Mouse (Mus musculus): Measurements from ENCODE around the gene St3gal3. TPM values are rescaled to one million over a fixed set of nuclear protein-coding genes. Genes with fewer than 3 reads are reported as not detected.

St3gal3 gene
- polyA plus RNA-seq, 1 experiment from 2014 or later: 5.2 TPM

- H3K4me1 ChIP-seq (ENCODE audit: control insufficient read depth, insufficient read depth, low read length): peaks cover 4% of the 10 kb centered on the region
- no peak overlapping the region for H3K27ac ChIP-seq (ENCODE audit: low read depth, low read length)
- 78% methylated on average over 7 of the region's 7 CpGs for WGBS (ENCODE audit: insufficient replicate concordance)
- ATAC-seq (replicated peaks; ENCODE audit: insufficient number of reproducible peaks, low FRiP score, low TSS enrichment): no peak
- no peaks in the 10 kb centered on the region for H3K27me3 ChIP-seq (ENCODE audit: control insufficient read depth, insufficient read depth, low read length)
- H3K36me3 ChIP-seq (ENCODE audit: control insufficient read depth, insufficient read depth, low read length): peaks cover 22% of the 10 kb centered on the region
- no peak overlapping the region for H3K4me2 ChIP-seq
- H3K9me3 ChIP-seq (replicated peaks; ENCODE audit: control insufficient read depth, low read length): no peaks in the 10 kb centered on the region
- no peak overlapping the region for H3K9ac ChIP-seq (ENCODE audit: low read depth, low read length)
- H3K4me3 ChIP-seq (ENCODE audit: low read depth, low read length): no peak overlapping the region
Observed at GRCm38 (mm10) chr4:117895339-117895738, 239.4 kb downstream of the St3gal3 start.

GRCm38 (mm10) chr4:117894601-117895000 is 240.1 kb downstream of the St3gal3 start:
- 85% methylated on average over 8 of the region's 8 CpGs for WGBS (ENCODE audit: insufficient replicate concordance)
- no peak overlapping the region for H3K9ac ChIP-seq (ENCODE audit: low read depth, low read length)
- no peak overlapping the region for H3K4me3 ChIP-seq (ENCODE audit: low read depth, low read length)
- no peak overlapping the region for H3K4me2 ChIP-seq
- no peak for ATAC-seq (replicated peaks; ENCODE audit: insufficient number of reproducible peaks, low FRiP score, low TSS enrichment)
- H3K36me3 ChIP-seq (ENCODE audit: control insufficient read depth, insufficient read depth, low read length): peaks cover 16% of the 10 kb centered on the region
- no peaks in the 10 kb centered on the region for H3K9me3 ChIP-seq (replicated peaks; ENCODE audit: control insufficient read depth, low read length)
- no peak overlapping the region for H3K27ac ChIP-seq (ENCODE audit: low read depth, low read length)
- peaks cover 4% of the 10 kb centered on the region for H3K4me1 ChIP-seq (ENCODE audit: control insufficient read depth, insufficient read depth, low read length)
- H3K27me3 ChIP-seq (ENCODE audit: control insufficient read depth, insufficient read depth, low read length): no peaks in the 10 kb centered on the region

- H3K9ac ChIP-seq (ENCODE audit: low read depth, low read length): no peak overlapping the region
- peaks cover 4% of the 10 kb centered on the region for H3K4me1 ChIP-seq (ENCODE audit: control insufficient read depth, insufficient read depth, low read length)
- no peak overlapping the region for H3K27ac ChIP-seq (ENCODE audit: low read depth, low read length)
- peaks cover 8% of the 10 kb centered on the region for H3K36me3 ChIP-seq (ENCODE audit: control insufficient read depth, insufficient read depth, low read length)
- H3K4me3 ChIP-seq (ENCODE audit: low read depth, low read length): no peak overlapping the region
- no peaks in the 10 kb centered on the region for H3K27me3 ChIP-seq (ENCODE audit: control insufficient read depth, insufficient read depth, low read length)
- no peak for ATAC-seq (replicated peaks; ENCODE audit: insufficient number of reproducible peaks, low FRiP score, low TSS enrichment)
- H3K4me2 ChIP-seq: no peak overlapping the region
- WGBS (ENCODE audit: insufficient replicate concordance): 11% methylated on average over 9 of the region's 9 CpGs
- no peaks in the 10 kb centered on the region for H3K9me3 ChIP-seq (replicated peaks; ENCODE audit: control insufficient read depth, low read length)
Observed at GRCm38 (mm10) chr4:117893376-117893775, 241.3 kb downstream of the St3gal3 start.

- under 1% methylated on average over 21 of the region's 21 CpGs for WGBS (ENCODE audit: insufficient replicate concordance)
- Histone ChIP-seq H3K4me1 (ENCODE audit: control insufficient read depth, insufficient read depth, low read length) (peaks cover 4% of the 10 kb centered on the region), H3K27ac (ENCODE audit: low read depth, low read length) (no peak within 1 kb of the TSS), H3K36me3 (ENCODE audit: control insufficient read depth, insufficient read depth, low read length) (peaks cover 7% of the 10 kb centered on the region), H3K4me2 (peak within 1 kb of the TSS; percentile 71), H3K4me3 (ENCODE audit: low read depth, low read length) (peak within 1 kb of the TSS; percentile 87), H3K27me3 (ENCODE audit: control insufficient read depth, insufficient read depth, low read length) (no peaks in the 10 kb centered on the region), H3K9me3 (replicated peaks; ENCODE audit: control insufficient read depth, low read length) (no peaks in the 10 kb centered on the region), H3K9ac (ENCODE audit: low read depth, low read length) (peak within 1 kb of the TSS; percentile 67)
- ATAC-seq (replicated peaks; ENCODE audit: insufficient number of reproducible peaks, low FRiP score, low TSS enrichment): peak; percentile 65
Observed at GRCm38 (mm10) chr4:117891738-117892161, 243.0 kb downstream of the St3gal3 start, which contains the start of gene Dph2. Gene Dph2 (minus strand): TSS chr4:117892032.

GRCm38 (mm10) chr4:117890750-117891149 is 244.0 kb downstream of the St3gal3 start:
- no peak for ATAC-seq (replicated peaks; ENCODE audit: insufficient number of reproducible peaks, low FRiP score, low TSS enrichment)
- 87% methylated on average over 8 of the region's 8 CpGs for whole genome bisulfite sequencing (ENCODE audit: insufficient replicate concordance)
- peaks cover 5% of the 10 kb centered on the region for H3K36me3 ChIP-seq (ENCODE audit: control insufficient read depth, insufficient read depth, low read length)
- H3K9ac ChIP-seq (ENCODE audit: low read depth, low read length): no peak overlapping the region
- H3K27ac ChIP-seq (ENCODE audit: low read depth, low read length): no peak overlapping the region
- no peaks in the 10 kb centered on the region for H3K9me3 ChIP-seq (replicated peaks; ENCODE audit: control insufficient read depth, low read length)
- H3K4me3 ChIP-seq (ENCODE audit: low read depth, low read length): no peak overlapping the region
- H3K27me3 ChIP-seq (ENCODE audit: control insufficient read depth, insufficient read depth, low read length): no peaks in the 10 kb centered on the region
- H3K4me2 ChIP-seq: peak overlapping the region; percentile 71
- H3K4me1 ChIP-seq (ENCODE audit: control insufficient read depth, insufficient read depth, low read length): peaks cover 9% of the 10 kb centered on the region

- no peak overlapping the region for H3K4me3 ChIP-seq (ENCODE audit: low read depth, low read length)
- no peaks in the 10 kb centered on the region for H3K27me3 ChIP-seq (ENCODE audit: control insufficient read depth, insufficient read depth, low read length)
- no peak overlapping the region for H3K9ac ChIP-seq (ENCODE audit: low read depth, low read length)
- H3K4me1 ChIP-seq (ENCODE audit: control insufficient read depth, insufficient read depth, low read length): peaks cover 9% of the 10 kb centered on the region
- WGBS (ENCODE audit: insufficient replicate concordance): 87% methylated on average over 14 of the region's 14 CpGs
- no peak for ATAC-seq (replicated peaks; ENCODE audit: insufficient number of reproducible peaks, low FRiP score, low TSS enrichment)
- no peak overlapping the region for H3K4me2 ChIP-seq
- H3K36me3 ChIP-seq (ENCODE audit: control insufficient read depth, insufficient read depth, low read length): peaks cover 9% of the 10 kb centered on the region
- H3K27ac ChIP-seq (ENCODE audit: low read depth, low read length): no peak overlapping the region
- H3K9me3 ChIP-seq (replicated peaks; ENCODE audit: control insufficient read depth, low read length): no peaks in the 10 kb centered on the region
Observed at GRCm38 (mm10) chr4:117890031-117890430, 244.7 kb downstream of the St3gal3 start.

GRCm38 (mm10) chr4:117889471-117889870 is 245.2 kb downstream of the St3gal3 start:
- peaks cover 9% of the 10 kb centered on the region for H3K4me1 ChIP-seq (ENCODE audit: control insufficient read depth, insufficient read depth, low read length)
- no peak overlapping the region for H3K4me3 ChIP-seq (ENCODE audit: low read depth, low read length)
- peaks cover 13% of the 10 kb centered on the region for H3K36me3 ChIP-seq (ENCODE audit: control insufficient read depth, insufficient read depth, low read length)
- no peak for ATAC-seq (replicated peaks; ENCODE audit: insufficient number of reproducible peaks, low FRiP score, low TSS enrichment)
- H3K9me3 ChIP-seq (replicated peaks; ENCODE audit: control insufficient read depth, low read length): no peaks in the 10 kb centered on the region
- no peaks in the 10 kb centered on the region for H3K27me3 ChIP-seq (ENCODE audit: control insufficient read depth, insufficient read depth, low read length)
- no peak overlapping the region for H3K27ac ChIP-seq (ENCODE audit: low read depth, low read length)
- WGBS (ENCODE audit: insufficient replicate concordance): 85% methylated on average over 15 of the region's 15 CpGs
- no peak overlapping the region for H3K4me2 ChIP-seq
- H3K9ac ChIP-seq (ENCODE audit: low read depth, low read length): no peak overlapping the region

- 65% methylated on average over 2 of the region's 2 CpGs for WGBS (ENCODE audit: insufficient replicate concordance)
- Histone ChIP-seq H3K4me1 (ENCODE audit: control insufficient read depth, insufficient read depth, low read length) (peaks cover 16% of the 10 kb centered on the region), H3K9me3 (replicated peaks; ENCODE audit: control insufficient read depth, low read length) (no peaks in the 10 kb centered on the region), H3K4me3 (ENCODE audit: low read depth, low read length) (0 out of 2 replicates have a peak overlapping the region, but pooled peaks have one; percentile 99), H3K9ac (ENCODE audit: low read depth, low read length) (no peak overlapping the region), H3K4me2 (peak overlapping the region; percentile 76), H3K27ac (ENCODE audit: low read depth, low read length) (no peak overlapping the region), H3K27me3 (ENCODE audit: control insufficient read depth, insufficient read depth, low read length) (no peaks in the 10 kb centered on the region), H3K36me3 (ENCODE audit: control insufficient read depth, insufficient read depth, low read length) (peaks cover 11% of the 10 kb centered on the region)
- no peak for ATAC-seq (replicated peaks; ENCODE audit: insufficient number of reproducible peaks, low FRiP score, low TSS enrichment)
Observed at GRCm38 (mm10) chr4:117887920-117888319, 246.8 kb downstream of the St3gal3 start.

GRCm38 (mm10) chr4:117887133-117887532 is 247.6 kb downstream of the St3gal3 start, which contains the start of gene Atp6v0b:
Gene Atp6v0b (minus strand): TSS chr4:117887333.
- 0 out of 2 replicates have a peak within 1 kb of the TSS, but pooled peaks have one; percentile 18 for H3K27ac ChIP-seq (ENCODE audit: low read depth, low read length)
- WGBS (ENCODE audit: insufficient replicate concordance): under 1% methylated on average over 37 of the region's 37 CpGs
- ATAC-seq (replicated peaks; ENCODE audit: insufficient number of reproducible peaks, low FRiP score, low TSS enrichment): peak; percentile 90

More at GRCm38 (mm10) chr4:117887133-117887532, 247.6 kb downstream of the St3gal3 start, which contains the start of gene Atp6v0b:
- Histone ChIP-seq H3K9me3 (replicated peaks; ENCODE audit: control insufficient read depth, low read length) (no peaks in the 10 kb centered on the region), H3K27me3 (ENCODE audit: control insufficient read depth, insufficient read depth, low read length) (no peaks in the 10 kb centered on the region), H3K4me3 (ENCODE audit: low read depth, low read length) (peak within 1 kb of the TSS; percentile 99), H3K4me2 (peak within 1 kb of the TSS; percentile 76), H3K4me1 (ENCODE audit: control insufficient read depth, insufficient read depth, low read length) (peaks cover 16% of the 10 kb centered on the region), H3K36me3 (ENCODE audit: control insufficient read depth, insufficient read depth, low read length) (peaks cover 11% of the 10 kb centered on the region), H3K9ac (ENCODE audit: low read depth, low read length) (peak within 1 kb of the TSS; percentile 90)

All from heart, embryonic 11.5 days (tissue).